Mouse (Mus musculus): ENCODE data around the gene Myh14.

- TF ChIP-seq CTCF (conservative IDR thresholded peaks at IDR 0.05; ENCODE audit: low read length), result no peak
- no peak for TF ChIP-seq NANOG (IDR thresholded peaks at IDR 0.05; ENCODE audit: borderline replicate concordance, low read length)
Measured at GRCm38 (mm10) chr7:44663546-44663945, 7.1 kb downstream of the Myh14 start.

Data from E14TG2a.4 (cell line).